Mouse (Mus musculus): Measurements from ENCODE around the gene Marveld2.

- TF ChIP-seq EP300 (IDR thresholded peaks at IDR 0.05; ENCODE audit: low read depth) (no peak), CTCF (IDR thresholded peaks at IDR 0.05; ENCODE audit: low read depth) (no peak)
Measured at GRCm38 (mm10) chr13:100588646-100589045, 28.1 kb downstream of the Marveld2 start.

All from liver, postnatal 0 days (tissue).